Mouse (Mus musculus) E14TG2a.4 (cell line): ENCODE data around the gene Sco2.

Source experiments
- CTCF ChIP-seq: conservative IDR thresholded peaks from 2 replicates; pipeline ENCODE4 v1.5.1; 2014; ENCODE audit warnings: low read length
- NANOG ChIP-seq: IDR thresholded peaks from 2 replicates; pipeline ENCODE4 v1.6.1; 2014; ENCODE audit warnings: borderline replicate concordance, low read length, mixed read lengths

GRCm38 (mm10) chr15:89415282-89415681 is 41.6 kb upstream of the Sco2 start:
- TF ChIP-seq CTCF (no peak), NANOG (no peak)
